Mouse (Mus musculus) E14TG2a.4 (cell line): Measurements from ENCODE around the gene Urb1.

Experiments used
- H3K27me3 ChIP-seq: 2 replicates; pipeline ENCODE4 v1.6.1; 2014; ENCODE audit warnings: low read length, control low read depth; ENCODE audit not compliant: insufficient read depth
- H3K36me3 ChIP-seq: 2 replicates; pipeline ENCODE4 v1.6.1; 2014; ENCODE audit warnings: low read length, control low read depth; ENCODE audit not compliant: insufficient read depth
- H3K4me1 ChIP-seq: replicated peaks from 2 replicates; pipeline ENCODE4 v1.6.1; 2014; ENCODE audit warnings: low read depth, low read length, control low read depth
- H3K4me3 ChIP-seq: replicated peaks from 2 replicates; pipeline ENCODE4 v1.5.1; 2014; ENCODE audit warnings: mild to moderate bottlenecking, low read length
- H3K9me3 ChIP-seq: 2 replicates; pipeline ENCODE4 v1.6.1; 2014; ENCODE audit warnings: low read length, control low read depth
- CTCF ChIP-seq: conservative IDR thresholded peaks from 2 replicates; pipeline ENCODE4 v1.5.1; 2014; ENCODE audit warnings: low read length
- NANOG ChIP-seq: IDR thresholded peaks from 2 replicates; pipeline ENCODE4 v1.6.1; 2014; ENCODE audit warnings: borderline replicate concordance, low read length, mixed read lengths
- POU5F1 ChIP-seq: IDR thresholded peaks from 2 replicates; pipeline ENCODE4 v1.6.1; 2014; ENCODE audit warnings: low read length, borderline replicate concordance

Gene Urb1

DNA sequence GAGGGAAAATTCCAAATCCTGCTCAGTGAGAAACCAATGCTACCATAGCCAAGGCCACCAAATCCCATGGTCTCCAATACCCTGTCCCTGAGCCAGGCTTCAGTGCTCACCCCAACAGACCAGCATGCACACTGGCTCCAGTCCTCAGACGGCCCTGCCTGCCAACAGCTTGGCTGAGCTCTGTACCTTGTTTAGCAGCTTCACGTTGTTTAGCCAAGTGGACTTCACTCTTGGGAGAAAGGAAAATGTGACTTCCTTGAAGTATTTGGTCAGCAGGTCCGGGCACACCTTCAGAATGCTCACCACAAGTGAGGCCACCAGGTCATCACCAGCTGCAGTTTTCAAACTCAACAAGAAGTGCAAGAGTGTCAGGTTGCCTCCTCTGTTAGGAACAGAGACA lies 17.7 kb downstream of the Urb1 start:
- peaks cover 99% of the 10 kb centered on the region for H3K36me3 ChIP-seq
- H3K27me3 ChIP-seq: no peaks in the 10 kb centered on the region
- no peak overlapping the region for H3K4me3 ChIP-seq
- peaks cover 8% of the 10 kb centered on the region for H3K4me1 ChIP-seq
- H3K9me3 ChIP-seq: no peaks in the 10 kb centered on the region
- TF ChIP-seq NANOG (no peak), CTCF (no peak), POU5F1 (no peak)

DNA sequence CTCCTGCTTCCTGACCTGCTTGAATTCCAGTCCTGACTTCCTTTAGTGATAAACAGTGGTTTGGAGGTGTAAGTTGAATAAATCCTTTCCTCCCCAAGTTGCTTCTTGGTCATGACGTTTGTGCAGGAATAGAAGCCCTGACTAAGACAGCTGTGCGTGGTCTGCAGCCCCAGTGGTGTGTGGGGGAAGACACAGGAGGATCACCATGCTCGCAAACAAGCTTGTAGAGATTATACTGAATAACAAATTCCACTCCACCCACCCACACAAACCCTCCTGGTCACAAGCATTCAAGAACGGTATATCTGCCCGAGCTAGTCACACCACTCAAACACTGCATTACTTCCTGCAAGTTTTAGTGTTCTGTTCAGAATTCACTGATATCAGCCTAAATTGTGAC lies 18.1 kb downstream of the Urb1 start:
- H3K27me3 ChIP-seq: no peaks in the 10 kb centered on the region
- H3K9me3 ChIP-seq: no peaks in the 10 kb centered on the region
- TF ChIP-seq CTCF (no peak), NANOG (no peak)
- peaks cover 99% of the 10 kb centered on the region for H3K36me3 ChIP-seq
- peaks cover 8% of the 10 kb centered on the region for H3K4me1 ChIP-seq
- no peak overlapping the region for H3K4me3 ChIP-seq

DNA sequence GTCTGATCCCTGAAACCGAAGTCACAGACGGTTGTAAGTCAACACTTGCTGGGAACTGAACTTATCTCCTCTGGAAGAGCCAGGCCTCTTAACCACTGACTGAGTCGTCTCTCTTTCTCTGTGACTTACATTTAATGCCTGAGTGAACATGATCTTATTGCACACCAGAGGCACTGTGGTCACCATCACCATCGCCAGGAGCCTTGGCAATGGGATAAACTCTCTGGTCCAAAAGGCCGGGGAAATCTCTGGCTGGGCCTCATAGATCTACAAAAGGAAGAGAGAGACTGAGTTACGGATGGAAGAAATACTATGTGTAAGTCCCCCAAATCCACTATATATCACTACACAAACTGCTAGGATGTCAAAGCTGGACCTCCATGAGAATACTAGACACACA lies 19.3 kb downstream of the Urb1 start:
- Histone ChIP-seq H3K36me3 (peaks cover 99% of the 10 kb centered on the region), H3K9me3 (no peaks in the 10 kb centered on the region), H3K4me3 (no peak overlapping the region), H3K27me3 (no peaks in the 10 kb centered on the region), H3K4me1 (peaks cover 8% of the 10 kb centered on the region)
- TF ChIP-seq NANOG (no peak), POU5F1 (no peak), CTCF (no peak)

DNA sequence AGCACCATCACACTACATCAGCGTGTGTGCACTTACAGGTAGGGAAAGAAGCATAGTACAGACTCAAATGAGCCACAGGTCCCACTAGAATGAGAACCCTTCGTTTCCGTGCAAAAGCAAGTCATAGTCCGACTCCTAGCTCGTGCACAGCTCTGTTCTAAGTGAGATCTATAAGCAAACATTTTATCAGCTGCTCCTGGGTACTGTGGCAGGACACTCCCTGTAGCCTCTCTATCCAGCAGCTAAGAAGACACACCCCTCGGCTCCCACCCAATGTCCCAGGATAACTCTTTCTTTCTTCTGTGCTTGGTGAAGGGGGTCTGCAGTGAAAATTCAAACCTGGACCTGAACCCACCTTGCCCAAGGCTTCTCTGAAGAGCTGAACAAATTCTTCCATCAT lies 21.6 kb downstream of the Urb1 start:
- Histone ChIP-seq H3K4me1 (peaks cover 8% of the 10 kb centered on the region), H3K9me3 (no peaks in the 10 kb centered on the region), H3K27me3 (no peaks in the 10 kb centered on the region), H3K4me3 (no peak overlapping the region), H3K36me3 (peaks cover 99% of the 10 kb centered on the region)
- no peak for TF ChIP-seq CTCF
- no peak for TF ChIP-seq POU5F1
- TF ChIP-seq NANOG: no peak

DNA sequence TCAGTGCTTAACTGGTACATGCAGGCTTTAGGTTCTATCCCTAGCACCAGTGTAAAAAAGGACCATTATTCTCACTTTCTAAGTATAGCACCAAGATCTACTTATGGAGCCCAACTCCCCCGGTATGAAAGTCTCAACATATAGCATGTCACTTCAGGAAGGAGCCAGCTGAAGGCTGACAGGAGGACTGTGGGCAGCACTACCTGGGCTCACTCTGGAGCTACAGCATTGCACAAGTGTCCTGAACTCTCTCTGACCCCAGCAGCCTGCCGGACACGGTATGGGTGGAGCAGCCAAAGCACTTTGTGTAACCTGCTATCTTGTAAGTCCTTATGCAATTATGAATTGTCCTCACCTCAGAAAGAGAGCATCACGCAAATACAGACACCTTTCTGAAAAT lies 25.0 kb downstream of the Urb1 start:
- H3K9me3 ChIP-seq: no peaks in the 10 kb centered on the region
- H3K27me3 ChIP-seq: no peaks in the 10 kb centered on the region
- H3K36me3 ChIP-seq: peaks cover 98% of the 10 kb centered on the region
- no peaks in the 10 kb centered on the region for H3K4me1 ChIP-seq
- TF ChIP-seq CTCF (no peak), NANOG (no peak), POU5F1 (no peak)
- H3K4me3 ChIP-seq: no peak overlapping the region

DNA sequence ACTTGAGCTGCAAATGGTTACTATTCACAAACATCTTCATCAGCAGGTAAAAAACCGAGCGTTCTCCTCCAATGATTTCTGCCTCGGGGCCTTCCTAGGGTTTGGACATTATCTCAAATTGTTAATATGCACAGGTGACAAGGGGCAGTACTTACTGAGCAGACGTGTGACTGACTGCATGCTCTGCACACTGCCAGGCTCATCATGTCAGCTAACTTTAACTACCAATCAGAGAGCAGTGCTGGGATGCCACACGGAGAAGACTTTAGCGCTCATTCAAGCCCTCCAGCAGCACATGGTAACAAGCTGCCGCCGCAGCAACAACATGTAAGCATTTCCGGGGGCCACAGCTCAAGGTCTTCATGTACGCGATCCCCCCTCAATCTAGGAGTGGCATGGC lies 26.9 kb downstream of the Urb1 start:
- no peaks in the 10 kb centered on the region for H3K9me3 ChIP-seq
- TF ChIP-seq NANOG (no peak), POU5F1 (no peak), CTCF (no peak)
- no peaks in the 10 kb centered on the region for H3K4me1 ChIP-seq
- H3K36me3 ChIP-seq: peaks cover 98% of the 10 kb centered on the region
- no peak overlapping the region for H3K4me3 ChIP-seq
- no peaks in the 10 kb centered on the region for H3K27me3 ChIP-seq

DNA sequence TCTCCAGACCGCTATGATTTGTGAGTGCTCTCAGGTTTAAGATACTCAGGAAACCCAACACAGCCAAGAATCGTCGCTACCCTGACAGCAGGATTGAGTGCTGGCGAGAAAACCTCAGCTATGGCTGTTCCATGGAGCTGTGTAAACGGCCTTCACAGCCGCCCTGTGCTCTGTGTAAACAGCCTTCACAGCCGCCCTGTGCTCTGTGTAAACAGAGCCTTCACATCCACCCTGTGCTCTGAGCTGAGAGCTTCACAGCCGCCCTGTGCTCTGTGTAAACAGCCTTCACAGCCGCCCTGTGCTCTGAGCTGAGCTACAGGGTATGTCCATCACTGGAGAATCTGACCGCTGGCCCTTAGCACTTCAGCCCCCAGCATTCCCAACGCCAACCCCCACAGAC lies 30.4 kb downstream of the Urb1 start:
- no peak overlapping the region for H3K4me3 ChIP-seq
- H3K4me1 ChIP-seq: peaks cover 19% of the 10 kb centered on the region
- H3K9me3 ChIP-seq: no peaks in the 10 kb centered on the region
- TF ChIP-seq CTCF (no peak), NANOG (no peak), POU5F1 (no peak)
- peaks cover 98% of the 10 kb centered on the region for H3K36me3 ChIP-seq
- H3K27me3 ChIP-seq: no peaks in the 10 kb centered on the region

DNA sequence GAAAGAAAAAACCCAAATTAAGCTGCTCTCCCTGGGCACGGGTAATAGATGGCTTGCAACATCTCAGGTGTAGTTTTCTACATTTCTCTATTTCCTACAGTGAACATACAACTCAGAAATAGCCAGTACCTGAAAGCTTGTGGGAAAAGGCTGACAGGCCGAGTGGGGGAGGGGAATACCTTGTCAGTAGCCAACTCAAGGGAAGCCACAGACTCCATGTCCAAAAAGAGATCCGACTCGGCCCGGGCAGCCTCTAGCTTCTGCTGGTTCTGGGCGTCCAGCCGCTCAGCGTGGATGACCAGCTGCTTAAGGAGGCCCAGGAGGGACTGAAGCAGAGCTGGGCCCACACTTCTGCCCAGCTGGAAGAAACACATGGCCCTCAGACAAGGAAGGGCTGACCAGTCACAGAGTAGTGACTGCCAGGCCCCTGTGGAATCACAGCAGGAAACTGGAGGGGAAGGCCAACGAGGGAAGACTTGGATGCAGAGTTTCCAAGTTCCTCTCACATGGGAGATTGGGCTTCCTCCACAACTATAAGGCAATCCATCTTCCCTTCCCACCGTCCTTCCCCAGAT lies 34.2 kb downstream of the Urb1 start:
- Histone ChIP-seq H3K9me3 (no peaks in the 10 kb centered on the region), H3K36me3 (peaks cover 100% of the 10 kb centered on the region), H3K4me3 (no peak overlapping the region), H3K4me1 (peaks cover 19% of the 10 kb centered on the region), H3K27me3 (no peaks in the 10 kb centered on the region)
- no peak for TF ChIP-seq NANOG
- no peak for TF ChIP-seq POU5F1
- no peak for TF ChIP-seq CTCF

DNA sequence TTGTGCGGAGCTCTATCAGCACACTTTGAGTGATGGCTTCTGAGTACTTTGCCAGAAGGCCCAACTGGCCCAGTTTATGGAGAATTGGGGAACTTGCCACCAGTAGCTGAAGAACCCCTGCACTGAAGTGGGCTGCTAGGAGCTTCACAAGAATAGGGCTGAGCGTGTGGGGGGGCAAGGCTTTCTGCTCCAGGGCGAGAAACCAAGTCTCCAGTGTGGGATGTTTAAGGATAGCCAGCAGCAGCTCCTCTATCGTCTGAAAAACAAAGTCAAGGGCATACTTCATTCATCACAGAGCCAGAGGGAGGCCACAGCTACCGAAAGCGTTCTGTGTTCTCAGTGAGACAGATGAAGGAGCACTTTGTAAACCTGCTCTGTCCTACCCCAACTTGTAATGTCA lies 35.6 kb downstream of the Urb1 start:
- Histone ChIP-seq H3K4me1 (peaks cover 19% of the 10 kb centered on the region), H3K9me3 (no peaks in the 10 kb centered on the region), H3K36me3 (peaks cover 99% of the 10 kb centered on the region), H3K27me3 (no peaks in the 10 kb centered on the region), H3K4me3 (no peak overlapping the region)
- TF ChIP-seq NANOG: no peak
- no peak for TF ChIP-seq POU5F1
- no peak for TF ChIP-seq CTCF
